Mouse (Mus musculus) limb, embryonic 14.5 days (tissue): ENCODE results near the gene Tcf7l1. TPM values are rescaled to one million over a fixed set of nuclear protein-coding genes. Genes with fewer than 3 reads are reported as not detected.

Source experiments
- ATAC-seq: fragments of 200-750 bp; cut with Nextera tagmentation; 2 replicates; pipeline ENCODE4 v1.8.0; 2017; ENCODE audit warnings: low read depth, moderate number of reproducible peaks, moderate TSS enrichment; ENCODE audit not compliant: low FRiP score
- DNase-seq: peaks from one replicate; pipeline ENCODE4 v3.0.0-alpha.2; 2015; ENCODE audit warnings: low spot score
- H3K27ac ChIP-seq: fragments of 300-500 bp; sonication (generic); replicated peaks from 2 replicates; pipeline ENCODE4 v1.5.1; 2014; ENCODE audit warnings: low read depth, mild to moderate bottlenecking, low read length, moderate library complexity, mixed read lengths
- H3K27me3 ChIP-seq: fragments of 300-500 bp; sonication (generic); 2 replicates; pipeline ENCODE4 v1.6.1; 2014; ENCODE audit warnings: low read length, mixed read lengths; ENCODE audit not compliant: control insufficient read depth, insufficient read depth
- H3K36me3 ChIP-seq: fragments of 300-500 bp; sonication (generic); 2 replicates; pipeline ENCODE4 v1.6.1; 2014; ENCODE audit warnings: mild to moderate bottlenecking, low read length, moderate library complexity, mixed read lengths; ENCODE audit not compliant: control insufficient read depth, insufficient read depth
- H3K4me1 ChIP-seq: fragments of 300-500 bp; sonication (generic); 2 replicates; pipeline ENCODE4 v1.6.1; 2014; ENCODE audit warnings: antibody characterized with exemption, low read length, mixed read lengths; ENCODE audit not compliant: control insufficient read depth, insufficient read depth
- H3K4me2 ChIP-seq: fragments of 300-500 bp; sonication (generic); replicated peaks from 2 replicates; pipeline ENCODE4 v1.6.1; 2014; ENCODE audit warnings: low read depth, mild to moderate bottlenecking, low read length, moderate library complexity; ENCODE audit not compliant: severe bottlenecking
- H3K4me3 ChIP-seq: fragments of 300-500 bp; sonication (generic); replicated peaks from 2 replicates; pipeline ENCODE4 v1.5.1; 2014; ENCODE audit warnings: low read length
- H3K9ac ChIP-seq: fragments of 300-500 bp; sonication (generic); 2 replicates; pipeline ENCODE4 v1.6.1; 2014; ENCODE audit warnings: mild to moderate bottlenecking, low read depth, low read length, moderate library complexity; ENCODE audit not compliant: severe bottlenecking
- H3K9me3 ChIP-seq: fragments of 300-500 bp; sonication (generic); 2 replicates; pipeline ENCODE4 v1.6.1; 2016; ENCODE audit warnings: low read length; ENCODE audit not compliant: control insufficient read depth
- POLR2A ChIP-seq: fragments of 200-500 bp; IDR thresholded peaks from 2 replicates; pipeline ENCODE4 v1.8.0; 2012; ENCODE audit warnings: inconsistent platforms, mild to moderate bottlenecking, moderate library complexity, borderline replicate concordance; ENCODE audit not compliant: insufficient read depth, insufficient read length; ENCODE audit errors: extremely low read depth
- WGBS: fragments of 180-500 bp; shearing (Covaris S2); extraction: QIAGEN DNeasy Blood & Tissue Kit; methylation state at CpG from one replicate; pipeline ENCODE4 v1.1.7; 2014; 5-methylcytosine and 5-hydroxymethylcytosine counted together
- polyA plus RNA-seq, 2 experiments: library from polyadenylated mRNA; depleted of rRNA in 1 of 2; stranded (reverse) in 1 of 2; unstranded in 1 of 2; fragments of >200 nt; fragmentation: Nextera tagmentation in 1 of 2; extraction: Ambion mirVana in 1 of 2; gene quantifications; 2 replicates each; pipeline versions ENCODE4 v1.2.1 to v1.2.3; 2012 to 2014

The Tcf7l1 gene
- polyA plus RNA-seq, 2 experiments = 47.9 to 78.1 TPM

DNA sequence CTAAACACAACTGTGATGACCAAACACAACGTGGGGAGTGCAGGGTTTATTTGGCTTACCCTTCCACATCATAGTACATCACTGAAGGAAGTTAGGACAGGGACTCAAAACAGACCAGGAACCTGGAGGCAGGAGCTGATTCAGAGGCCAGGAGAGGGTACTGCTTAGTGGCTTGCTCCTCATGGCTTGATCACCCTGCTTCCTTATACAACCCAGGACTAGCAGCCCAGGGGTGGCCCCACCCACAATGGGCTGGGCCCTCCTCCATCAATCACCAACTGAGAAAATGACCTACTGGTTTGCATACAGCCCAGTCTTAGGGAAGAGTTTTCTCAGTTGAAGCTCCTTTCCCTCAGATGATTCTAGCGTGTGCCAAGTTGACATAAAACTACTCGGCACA, 68.2 kb downstream of the Tcf7l1 start:
- Histone ChIP-seq H3K27ac (0 out of 2 replicates have a peak overlapping the region, but pooled peaks have one; percentile 45), H3K27me3 (no peaks in the 10 kb centered on the region)
- 67% methylated on average over 3 of the region's 3 CpGs for WGBS

DNA sequence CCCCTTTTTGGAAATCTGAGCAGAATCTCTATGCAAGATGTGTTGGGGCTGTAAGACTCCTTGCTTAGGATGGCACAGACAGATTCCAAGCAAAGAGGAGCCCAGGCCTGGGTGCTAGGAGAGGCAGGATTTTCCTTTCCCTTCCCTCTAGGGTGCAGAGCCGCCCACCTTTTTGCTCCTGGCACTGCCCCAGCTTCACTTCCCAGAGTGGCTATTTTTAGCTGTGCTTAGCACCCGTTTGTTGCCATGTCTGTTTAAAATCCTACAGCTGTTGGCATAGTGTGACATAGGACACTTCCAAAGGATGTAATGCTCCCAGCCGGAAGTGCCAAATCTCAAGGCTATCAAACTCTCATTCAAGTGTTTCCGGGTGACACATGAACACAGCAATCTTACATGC, 74.3 kb downstream of the Tcf7l1 start:
- Histone ChIP-seq H3K36me3 (peaks cover 5% of the 10 kb centered on the region; the same call in 1 of the 2 replicates), H3K4me3 (no peak overlapping the region), H3K9me3 (no peaks in the 10 kb centered on the region), H3K4me1 (peaks cover 62% of the 10 kb centered on the region), H3K27ac (no peak overlapping the region), H3K27me3 (no peaks in the 10 kb centered on the region), H3K9ac (no peak overlapping the region), H3K4me2 (no peak overlapping the region)
- WGBS = 20% methylated on average over 4 of the region's 4 CpGs
- DNase-seq = no peak
- no peak for TF ChIP-seq POLR2A
- ATAC-seq = no peak

More for the DNA sequence above, 68.2 kb downstream of the Tcf7l1 start:
- H3K36me3 ChIP-seq = peaks cover 5% of the 10 kb centered on the region; the same call in 1 of the 2 replicates
- TF ChIP-seq POLR2A = no peak
- no peak overlapping the region for H3K4me2 ChIP-seq
- no peak overlapping the region for H3K9ac ChIP-seq
- no peak overlapping the region for H3K4me3 ChIP-seq
- DNase-seq (no peak), ATAC-seq (no peak)
- H3K9me3 ChIP-seq = no peaks in the 10 kb centered on the region
- H3K4me1 ChIP-seq = peaks cover 58% of the 10 kb centered on the region

DNA sequence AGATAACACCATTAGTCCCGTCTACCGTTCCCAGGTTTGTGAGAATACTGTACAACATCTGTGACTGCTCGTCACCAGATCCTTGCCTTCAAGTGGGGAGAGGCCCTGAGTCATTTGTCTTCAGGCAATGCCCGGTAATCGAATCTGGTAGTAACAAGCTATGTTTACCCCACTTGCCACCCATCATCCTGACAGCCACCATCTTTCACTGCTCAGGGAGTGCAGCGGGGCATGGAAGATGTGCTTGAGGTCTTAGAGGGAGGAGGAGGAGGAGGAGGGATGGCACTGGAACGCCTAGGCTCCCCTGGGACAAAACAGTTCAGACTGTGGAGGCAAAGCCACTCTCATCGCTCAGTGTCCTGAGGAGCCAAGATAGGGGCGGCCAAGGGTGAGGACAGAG, 74.8 kb downstream of the Tcf7l1 start:
- Histone ChIP-seq H3K27me3 (no peaks in the 10 kb centered on the region), H3K4me3 (no peak overlapping the region), H3K36me3 (peaks cover 5% of the 10 kb centered on the region; the same call in 1 of the 2 replicates), H3K9ac (no peak overlapping the region), H3K27ac (no peak overlapping the region), H3K4me1 (peaks cover 61% of the 10 kb centered on the region), H3K4me2 (no peak overlapping the region), H3K9me3 (no peaks in the 10 kb centered on the region)
- TF ChIP-seq POLR2A = no peak
- no peak for ATAC-seq
- DNase-seq = no peak
- 26% methylated on average over 9 of the region's 9 CpGs for WGBS

DNA sequence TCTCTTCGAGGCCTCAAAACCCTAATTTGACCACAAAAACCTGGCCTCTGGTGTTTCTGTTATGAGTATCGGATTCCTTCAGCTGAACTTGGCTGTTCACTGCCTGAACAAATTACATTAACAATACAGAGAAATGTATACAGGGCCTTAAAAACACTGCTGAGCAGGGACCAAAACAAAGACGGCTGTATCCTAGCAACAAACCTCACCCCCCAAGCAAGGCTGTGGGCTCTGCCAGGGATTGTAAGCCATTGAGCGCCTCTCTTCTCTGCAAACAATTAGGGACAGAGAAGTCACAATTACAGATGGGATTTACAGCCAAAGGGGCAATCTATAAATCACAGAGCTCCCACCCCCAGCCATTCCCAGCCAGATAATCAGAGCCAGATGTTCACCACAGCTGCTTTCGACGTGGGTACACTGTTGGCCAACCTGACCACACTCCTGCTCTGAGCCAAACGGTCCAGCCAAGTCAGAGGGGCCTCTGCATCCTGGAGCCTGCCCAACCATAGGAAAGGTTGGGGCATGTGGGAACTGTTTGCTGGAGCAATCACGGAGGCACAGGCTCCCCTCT, 77.5 kb downstream of the Tcf7l1 start:
- ATAC-seq (peak; percentile 92), DNase-seq (peak; percentile 94)
- H3K4me3 ChIP-seq = no peak overlapping the region
- H3K27ac ChIP-seq = peak overlapping the region; percentile 91
- peaks cover 68% of the 10 kb centered on the region for H3K4me1 ChIP-seq
- H3K4me2 ChIP-seq = peak overlapping the region; percentile 8; the same call in 1 of the 2 replicates
- H3K9ac ChIP-seq = no peak overlapping the region
- no peaks in the 10 kb centered on the region for H3K27me3 ChIP-seq
- no peak for TF ChIP-seq POLR2A
- WGBS = 4% methylated on average over 8 of the region's 8 CpGs
- no peaks in the 10 kb centered on the region for H3K9me3 ChIP-seq
- H3K36me3 ChIP-seq = no peaks in the 10 kb centered on the region

DNA sequence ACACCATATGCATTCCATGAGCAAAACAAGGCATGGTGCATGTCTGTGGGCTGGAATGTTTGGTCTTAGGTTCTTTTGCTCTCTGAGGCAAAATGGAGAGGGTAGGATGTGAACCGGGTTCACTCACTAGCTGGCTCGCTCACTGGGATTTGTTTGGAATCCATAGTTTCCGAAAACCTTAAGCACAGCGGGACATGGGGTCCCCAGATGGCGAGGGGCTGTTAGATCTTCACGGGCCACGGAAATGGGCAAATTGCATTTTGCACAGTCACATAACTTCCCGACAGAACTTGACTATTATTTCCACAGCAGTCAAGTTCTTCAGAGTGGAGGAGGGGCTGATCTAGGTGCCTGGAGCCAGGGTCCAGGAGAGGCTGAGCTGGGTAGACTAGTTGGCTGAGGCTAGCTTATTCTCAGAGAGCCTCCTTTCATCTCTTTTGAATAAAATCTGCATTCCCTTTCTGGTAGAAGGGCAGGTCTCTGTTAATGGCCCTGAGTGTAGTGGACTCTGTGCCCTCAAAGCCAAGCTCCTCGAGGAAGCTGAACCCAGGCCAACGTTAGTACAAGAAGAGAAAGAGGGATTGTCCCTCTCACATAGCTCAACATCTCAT, 78.1 kb downstream of the Tcf7l1 start:
- no peak overlapping the region for H3K4me3 ChIP-seq
- ATAC-seq (peak; percentile 20), DNase-seq (no peak)
- H3K9ac ChIP-seq = no peak overlapping the region
- no peaks in the 10 kb centered on the region for H3K27me3 ChIP-seq
- TF ChIP-seq POLR2A = no peak
- peaks cover 73% of the 10 kb centered on the region for H3K4me1 ChIP-seq
- no peaks in the 10 kb centered on the region for H3K36me3 ChIP-seq
- H3K27ac ChIP-seq = peak overlapping the region; percentile 91
- H3K4me2 ChIP-seq = peak overlapping the region; percentile 13
- H3K9me3 ChIP-seq = no peaks in the 10 kb centered on the region
- WGBS = 14% methylated on average over 10 of the region's 10 CpGs
